Mouse (Mus musculus) liver, embryonic 15.5 days (tissue): Measurements from ENCODE around the gene Kbtbd13. TPM values are rescaled to one million over a fixed set of nuclear protein-coding genes. Genes with fewer than 3 reads are reported as not detected.

Experiments
- ATAC-seq: fragments of 200-750 bp; cut with Nextera tagmentation; 2 replicates; pipeline ENCODE4 v1.8.0; 2017; ENCODE audit warnings: moderate number of reproducible peaks, mild to moderate bottlenecking, moderate library complexity; ENCODE audit not compliant: insufficient read depth
- H3K27ac ChIP-seq: fragments of 300-500 bp; sonication (generic); replicated peaks from 2 replicates; pipeline ENCODE4 v1.5.1; 2015; ENCODE audit warnings: mild to moderate bottlenecking, inconsistent platforms
- H3K27me3 ChIP-seq: fragments of 300-500 bp; sonication (generic); 2 replicates; pipeline ENCODE4 v1.6.1; 2015; ENCODE audit warnings: mild to moderate bottlenecking, inconsistent platforms
- H3K36me3 ChIP-seq: fragments of 300-500 bp; sonication (generic); replicated peaks from 2 replicates; pipeline ENCODE4 v1.6.1; 2015; ENCODE audit warnings: moderate library complexity, mild to moderate bottlenecking, inconsistent platforms
- H3K4me1 ChIP-seq: fragments of 300-500 bp; sonication (generic); replicated peaks from 2 replicates; pipeline ENCODE4 v1.6.1; 2015; ENCODE audit warnings: inconsistent platforms
- H3K4me2 ChIP-seq: fragments of 300-500 bp; sonication (generic); 2 replicates; pipeline ENCODE4 v1.6.1; 2015; ENCODE audit warnings: moderate library complexity, mild to moderate bottlenecking, inconsistent platforms
- H3K4me3 ChIP-seq: fragments of 300-500 bp; sonication (generic); replicated peaks from 2 replicates; pipeline ENCODE4 v1.5.1; 2015; ENCODE audit warnings: mild to moderate bottlenecking, inconsistent platforms
- H3K9ac ChIP-seq: fragments of 300-500 bp; sonication (generic); 2 replicates; pipeline ENCODE4 v1.6.1; 2015; ENCODE audit warnings: moderate library complexity, mild to moderate bottlenecking, inconsistent platforms
- H3K9me3 ChIP-seq: fragments of 300-500 bp; sonication (generic); replicated peaks from 2 replicates; pipeline ENCODE4 v1.6.1; 2016; ENCODE audit warnings: inconsistent platforms
- WGBS: fragments of 180-500 bp; shearing (Covaris S2); methylation state at CpG from one replicate; pipeline ENCODE4 v1.1.7; 2015; ENCODE audit warnings: mixed read lengths; ENCODE audit not compliant: insufficient replicate concordance; 5-methylcytosine and 5-hydroxymethylcytosine counted together
- polyA plus RNA-seq: library from polyadenylated mRNA; unstranded; fragments of >200 nt; fragmentation: Nextera tagmentation; extraction: Ambion mirVana; gene quantifications from 2 replicates; pipeline ENCODE4 v1.2.1, GENCODE M21; 2015

The Kbtbd13 gene
- polyA plus RNA-seq = 0.18 and 0.24 TPM in 2 replicates

DNA sequence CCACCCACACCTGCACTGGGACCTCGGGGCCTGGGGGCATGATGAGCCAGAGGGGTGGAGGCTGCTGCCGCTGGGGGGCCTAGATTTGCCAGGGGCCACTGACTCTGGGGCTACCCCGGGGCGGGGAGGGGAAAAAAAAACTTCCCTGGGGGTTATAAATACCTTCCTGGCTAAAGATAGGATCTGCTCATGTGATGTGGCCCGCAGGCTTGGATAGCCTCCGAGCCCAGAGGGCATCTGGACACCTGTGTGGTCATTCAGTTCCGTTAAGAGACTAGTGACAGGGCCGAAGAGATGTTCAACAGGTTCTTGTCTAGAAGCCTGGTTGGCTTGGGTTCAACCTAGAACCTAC lies at the start of gene Kbtbd13:
TSS of gene Kbtbd13 (minus strand) at position 40 of the 352 bp plus-strand sequence.
- H3K9me3 ChIP-seq = no peaks in the 10 kb centered on the region
- no peaks in the 10 kb centered on the region for H3K36me3 ChIP-seq
- H3K4me1 ChIP-seq = peaks cover 8% of the 10 kb centered on the region; the same call in 1 of the 2 replicates
- peaks cover 62% of the 10 kb centered on the region for H3K27me3 ChIP-seq
- H3K4me2 ChIP-seq = peak within 1 kb of the TSS; percentile 60
- WGBS = 21% methylated on average over 8 of the region's 8 CpGs
- ATAC-seq = no peak
- H3K4me3 ChIP-seq = peak within 1 kb of the TSS; percentile 38
- H3K27ac ChIP-seq = no peak within 1 kb of the TSS
- H3K9ac ChIP-seq = no peak within 1 kb of the TSS

GRCm38 (mm10) chr9:65435671-65436301 lies 44.3 kb upstream of the Kbtbd13 start, which contains the start of gene Mtfmt:
Mtfmt (plus strand) TSS chr9:65435782.
- peaks cover 5% of the 10 kb centered on the region; the same call in 1 of the 2 replicates for H3K36me3 ChIP-seq
- peak within 1 kb of the TSS; percentile 79 for H3K9ac ChIP-seq
- under 1% methylated on average over 54 of the region's 54 CpGs for WGBS
- ATAC-seq = peak; percentile 84
- H3K27me3 ChIP-seq = no peaks in the 10 kb centered on the region
- no peaks in the 10 kb centered on the region for H3K9me3 ChIP-seq
- H3K4me2 ChIP-seq = peak within 1 kb of the TSS; percentile 85
- H3K27ac ChIP-seq = peak within 1 kb of the TSS; percentile 34
- H3K4me3 ChIP-seq = peak within 1 kb of the TSS; percentile 93
- H3K4me1 ChIP-seq = peaks cover 19% of the 10 kb centered on the region

DNA sequence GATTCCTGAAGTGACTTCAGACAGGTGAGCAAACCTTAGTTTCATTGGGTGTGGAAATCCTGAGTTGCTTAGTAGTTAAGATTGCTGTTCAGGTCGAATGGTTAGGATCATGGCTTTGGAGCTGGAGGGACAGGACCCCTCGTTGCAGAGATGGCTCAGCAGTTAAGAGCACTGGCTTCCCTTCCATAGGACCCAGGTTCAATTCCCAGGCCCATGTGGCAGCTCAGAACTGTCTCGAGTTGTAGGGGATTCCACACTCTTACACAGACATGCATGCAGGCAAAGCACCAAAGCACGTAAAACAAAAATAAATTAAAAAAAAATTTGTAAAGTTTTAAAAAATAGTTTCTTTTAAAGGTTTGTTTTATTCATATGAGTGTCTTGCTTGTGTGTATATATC lies 43.8 kb upstream of the Kbtbd13 start:
- Histone ChIP-seq H3K4me1 (peaks cover 19% of the 10 kb centered on the region), H3K4me3 (no peak overlapping the region), H3K27ac (no peak overlapping the region), H3K36me3 (no peaks in the 10 kb centered on the region), H3K27me3 (no peaks in the 10 kb centered on the region), H3K9me3 (no peaks in the 10 kb centered on the region), H3K4me2 (no peak overlapping the region), H3K9ac (no peak overlapping the region; the same call in 1 of the 2 replicates)
- ATAC-seq = no peak
- WGBS = 61% methylated on average over 4 of the region's 4 CpGs

DNA sequence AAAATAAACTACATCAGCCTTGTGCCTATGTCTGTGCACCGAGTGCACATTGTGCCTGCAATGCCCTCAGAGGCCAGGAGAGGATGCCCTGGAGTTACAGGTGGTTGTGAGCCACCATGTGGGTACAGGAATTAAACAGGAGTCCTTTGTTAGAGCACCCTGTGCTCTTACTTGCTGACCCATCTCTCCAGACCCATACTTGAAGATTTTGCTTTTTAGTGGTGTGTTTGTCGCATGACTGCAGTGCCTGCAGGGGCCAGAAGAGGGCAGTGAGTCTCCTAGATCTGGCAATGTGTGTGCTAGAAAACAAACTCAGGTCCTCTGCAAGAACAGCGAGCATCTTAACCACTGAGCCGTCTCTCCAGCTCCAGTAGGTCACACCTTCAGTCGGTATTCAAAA lies 42.7 kb upstream of the Kbtbd13 start:
- no peak overlapping the region for H3K27ac ChIP-seq
- no peaks in the 10 kb centered on the region for H3K36me3 ChIP-seq
- H3K4me1 ChIP-seq = peaks cover 19% of the 10 kb centered on the region
- no peak overlapping the region for H3K4me2 ChIP-seq
- no peak overlapping the region for H3K4me3 ChIP-seq
- no peak for ATAC-seq
- H3K9me3 ChIP-seq = no peaks in the 10 kb centered on the region
- no peak overlapping the region for H3K9ac ChIP-seq
- no peaks in the 10 kb centered on the region for H3K27me3 ChIP-seq
- WGBS = 38% methylated on average over 5 of the region's 5 CpGs

DNA sequence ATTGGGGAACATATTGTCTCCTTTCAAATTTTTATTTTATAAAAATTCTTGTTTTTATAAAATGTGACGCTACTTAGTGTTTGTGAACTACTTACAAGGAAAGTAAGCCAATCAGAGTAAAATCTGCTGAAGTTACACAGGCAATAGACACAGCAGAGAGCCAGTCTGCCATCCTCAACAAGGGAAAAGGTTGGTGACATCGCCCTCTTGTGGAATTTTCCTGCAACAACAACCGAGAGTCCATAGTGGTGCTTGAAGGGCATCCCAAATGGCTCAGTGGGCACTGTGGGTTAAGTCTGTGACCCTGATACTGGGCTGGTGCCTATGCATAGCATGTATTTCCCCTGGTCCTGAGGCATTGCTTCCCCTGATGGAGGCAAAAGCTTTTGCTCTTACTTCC lies 40.8 kb upstream of the Kbtbd13 start:
- no peak overlapping the region for H3K4me3 ChIP-seq
- no peak for ATAC-seq
- no peaks in the 10 kb centered on the region for H3K27me3 ChIP-seq
- peaks cover 19% of the 10 kb centered on the region for H3K4me1 ChIP-seq
- H3K9me3 ChIP-seq = no peaks in the 10 kb centered on the region
- no peak overlapping the region for H3K27ac ChIP-seq
- WGBS = under 1% methylated on average over 3 of the region's 3 CpGs
- no peaks in the 10 kb centered on the region for H3K36me3 ChIP-seq
- H3K9ac ChIP-seq = no peak overlapping the region
- H3K4me2 ChIP-seq = no peak overlapping the region

DNA sequence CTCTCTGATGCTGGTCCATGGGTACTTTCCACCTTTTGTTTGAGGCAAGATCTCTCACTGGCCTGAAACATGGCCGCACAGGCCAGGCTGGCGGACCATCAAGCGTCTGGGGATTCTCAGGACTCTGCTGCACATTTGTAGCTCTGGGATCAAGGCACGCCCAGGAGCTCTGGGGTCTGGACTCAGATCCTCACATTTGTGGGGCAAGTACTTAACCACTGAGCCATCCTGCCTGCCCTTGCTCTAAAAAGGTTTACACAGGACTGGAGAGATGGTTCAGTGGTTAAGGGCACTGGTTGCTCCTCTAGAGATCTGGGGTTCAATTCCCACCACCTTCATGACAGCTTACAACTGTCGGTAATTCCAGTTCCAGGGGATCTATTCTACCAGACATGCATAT lies 39.5 kb upstream of the Kbtbd13 start:
- no peak for ATAC-seq
- 85% methylated on average over 5 of the region's 5 CpGs for WGBS
- H3K27me3 ChIP-seq = no peaks in the 10 kb centered on the region

GRCm38 (mm10) chr9:65430401-65430800 lies 38.9 kb upstream of the Kbtbd13 start:
- ATAC-seq = no peak
- H3K36me3 ChIP-seq = no peaks in the 10 kb centered on the region

More for the DNA sequence above, 39.5 kb upstream of the Kbtbd13 start:
- Histone ChIP-seq H3K4me2 (no peak overlapping the region), H3K27ac (no peak overlapping the region), H3K4me3 (no peak overlapping the region), H3K9me3 (no peaks in the 10 kb centered on the region), H3K9ac (no peak overlapping the region), H3K4me1 (peaks cover 11% of the 10 kb centered on the region; the same call in 1 of the 2 replicates), H3K36me3 (no peaks in the 10 kb centered on the region)

DNA sequence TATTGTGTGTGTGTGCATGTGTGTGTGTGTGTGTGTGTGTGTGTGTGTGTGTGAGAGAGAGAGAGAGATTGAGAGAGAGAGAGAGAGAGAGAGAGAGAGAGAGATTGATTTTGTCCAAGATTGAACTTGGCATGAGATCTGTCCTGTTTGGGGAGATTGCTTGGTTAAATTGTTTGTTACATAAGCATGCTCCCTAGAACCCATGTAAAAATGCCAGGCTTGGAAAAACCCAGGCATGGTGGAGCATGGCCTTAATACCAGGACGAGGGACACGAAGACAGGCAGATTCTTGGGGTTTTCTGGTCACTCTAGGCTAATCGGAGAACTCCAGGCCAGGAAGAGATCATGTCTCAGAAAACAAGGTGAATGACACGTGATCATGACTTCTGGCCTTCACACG lies 36.6 kb upstream of the Kbtbd13 start:
- 65% methylated on average over 5 of the region's 5 CpGs for WGBS
- Histone ChIP-seq H3K27ac (no peak overlapping the region), H3K4me1 (no peaks in the 10 kb centered on the region), H3K27me3 (no peaks in the 10 kb centered on the region), H3K9me3 (no peaks in the 10 kb centered on the region), H3K9ac (no peak overlapping the region), H3K4me3 (no peak overlapping the region), H3K36me3 (no peaks in the 10 kb centered on the region), H3K4me2 (no peak overlapping the region)
- ATAC-seq = no peak

More at GRCm38 (mm10) chr9:65430401-65430800, 38.9 kb upstream of the Kbtbd13 start:
- Histone ChIP-seq H3K4me1 (peaks cover 8% of the 10 kb centered on the region; the same call in 1 of the 2 replicates), H3K27me3 (no peaks in the 10 kb centered on the region), H3K27ac (no peak overlapping the region), H3K4me2 (no peak overlapping the region), H3K4me3 (no peak overlapping the region), H3K9ac (no peak overlapping the region), H3K9me3 (no peaks in the 10 kb centered on the region)

- no peaks in the 10 kb centered on the region for H3K4me1 ChIP-seq
- H3K4me2 ChIP-seq = no peak overlapping the region
- ATAC-seq = no peak
- H3K4me3 ChIP-seq = no peak overlapping the region
- H3K27me3 ChIP-seq = no peaks in the 10 kb centered on the region
- WGBS = 46% methylated on average over 2 of the region's 2 CpGs
- no peaks in the 10 kb centered on the region for H3K9me3 ChIP-seq
- H3K36me3 ChIP-seq = no peaks in the 10 kb centered on the region
- H3K27ac ChIP-seq = no peak overlapping the region
- H3K9ac ChIP-seq = no peak overlapping the region
These were observed 36.1 kb upstream of the Kbtbd13 start for GRCm38 (mm10) chr9:65427511-65427910.

DNA sequence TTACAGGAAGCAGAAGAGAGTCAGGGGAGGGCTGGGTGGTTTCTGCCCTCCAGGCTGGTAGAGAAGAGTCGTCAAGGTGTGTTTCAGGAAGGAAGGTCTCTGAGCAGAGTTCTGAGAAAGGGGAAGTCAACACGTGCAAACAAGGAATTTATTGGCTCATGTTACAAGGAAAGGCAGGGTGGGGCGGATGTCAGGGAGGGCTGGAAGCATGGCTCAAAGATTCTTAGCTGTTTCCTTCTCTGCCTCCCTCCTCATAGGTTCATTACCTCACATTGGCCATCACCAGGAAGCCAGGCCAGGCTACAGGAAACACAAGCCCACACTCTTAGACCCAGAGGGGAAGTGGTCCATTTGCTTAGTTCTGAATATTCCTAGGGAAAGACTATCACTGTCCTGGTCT lies 32.9 kb upstream of the Kbtbd13 start:
- Histone ChIP-seq H3K9me3 (no peaks in the 10 kb centered on the region), H3K27ac (no peak overlapping the region), H3K9ac (no peak overlapping the region), H3K27me3 (no peaks in the 10 kb centered on the region), H3K4me1 (no peaks in the 10 kb centered on the region), H3K4me2 (no peak overlapping the region), H3K4me3 (no peak overlapping the region), H3K36me3 (no peaks in the 10 kb centered on the region)
- WGBS = 9% methylated on average over 3 of the region's 3 CpGs
- no peak for ATAC-seq

DNA sequence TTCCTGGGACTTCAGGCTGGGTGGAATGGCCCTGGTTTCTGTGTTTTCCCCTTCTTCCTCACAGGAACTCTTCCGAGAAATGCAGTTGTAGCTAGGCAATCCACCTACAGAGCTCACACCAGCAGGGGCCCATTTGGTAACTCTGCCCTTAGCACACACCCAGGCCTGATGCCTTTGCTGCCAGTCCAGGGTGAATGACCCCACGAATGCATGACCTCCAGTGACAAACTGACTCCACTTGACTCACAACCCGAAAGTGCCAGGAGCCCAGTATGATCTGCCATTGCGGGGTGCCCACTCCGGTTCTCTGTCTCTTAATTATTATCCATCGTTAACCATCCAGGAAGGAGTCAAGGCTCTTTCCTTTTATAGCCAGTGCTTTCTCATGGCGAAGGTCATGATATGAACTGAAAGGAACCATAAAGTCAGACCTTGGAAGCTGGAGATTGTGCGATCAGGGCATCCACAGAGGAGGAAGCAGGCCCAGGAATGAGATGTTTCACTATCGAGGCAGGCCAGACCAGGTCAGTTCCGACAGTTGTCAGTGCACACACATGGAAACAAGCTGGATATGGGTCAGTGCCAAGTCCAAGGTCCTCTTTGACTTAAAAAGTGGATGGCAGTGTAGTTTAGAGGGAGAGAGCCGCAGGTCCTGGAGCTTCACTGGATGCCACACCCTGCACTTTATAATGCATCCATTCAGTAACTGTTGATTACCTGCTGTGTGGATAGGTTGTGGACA lies 31.5 kb upstream of the Kbtbd13 start, which contains the start of gene Slc51b:
TSS of gene Slc51b (minus strand) at position 196 of the 742 bp plus-strand sequence.
- no peak within 1 kb of the TSS for H3K4me2 ChIP-seq
- no peak within 1 kb of the TSS for H3K4me3 ChIP-seq
- no peaks in the 10 kb centered on the region for H3K27me3 ChIP-seq
- no peaks in the 10 kb centered on the region for H3K9me3 ChIP-seq
- no peaks in the 10 kb centered on the region for H3K4me1 ChIP-seq
- ATAC-seq = no peak
- H3K27ac ChIP-seq = no peak within 1 kb of the TSS
- no peak within 1 kb of the TSS for H3K9ac ChIP-seq
- no peaks in the 10 kb centered on the region for H3K36me3 ChIP-seq
- WGBS = 64% methylated on average over 11 of the region's 11 CpGs
